ENCODE assay signal across 8 mouse cellular contexts in the genomic region with DNA sequence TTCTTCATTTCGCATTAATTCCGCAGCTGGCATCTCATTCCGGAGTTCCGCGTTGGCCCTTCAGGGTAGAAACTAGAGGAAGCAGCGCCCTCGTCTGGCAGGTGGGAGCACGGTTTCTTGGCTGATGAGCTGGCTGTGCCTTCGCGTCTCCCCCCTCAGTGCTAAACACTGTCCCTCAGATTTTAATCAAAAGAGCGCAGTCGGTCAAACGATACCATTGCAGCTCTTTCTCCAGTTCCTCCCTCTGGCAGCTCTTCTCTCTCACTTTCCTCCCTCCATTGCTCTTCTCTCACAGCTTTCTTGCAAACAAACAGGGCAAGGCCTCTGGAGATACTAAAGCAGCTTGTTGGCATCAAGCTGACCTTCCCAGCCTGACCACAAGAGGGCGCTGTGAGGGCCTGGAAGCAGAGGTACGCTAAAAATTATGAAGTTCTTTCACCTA. TPM values are rescaled to one million over a fixed set of nuclear protein-coding genes. Genes with fewer than 3 reads are reported as not detected.
DNase-seq lines count a peak whose midpoint lies in the region; ATAC-seq and TF ChIP-seq lines count a peak whose summit lies in the region.

No protein-coding gene starts in this region.

- H3K9me3 ChIP-seq in hindbrain, embryonic 12.5 days (replicated peaks) = no peaks in the 10 kb centered on the region
- no peaks in the 10 kb centered on the region for H3K9me3 ChIP-seq in lung, postnatal 0 days (ENCODE audit: low read length)

- TF ChIP-seq EP300 in lung, postnatal 0 days (IDR thresholded peaks at IDR 0.05) = no peak

- no peaks in the 10 kb centered on the region for H3K36me3 ChIP-seq in hindbrain, embryonic 12.5 days
- H3K36me3 ChIP-seq in lung, postnatal 0 days (ENCODE audit: insufficient read depth, low read length) = no peaks in the 10 kb centered on the region

- no peak overlapping the region for H3K27ac ChIP-seq in hindbrain, embryonic 12.5 days
- H3K27ac ChIP-seq in lung, postnatal 0 days (ENCODE audit: low read length) = no peak overlapping the region

- ATAC-seq in hindbrain, embryonic 12.5 days (ENCODE audit: low FRiP score) = peak; percentile 26; the same call in 1 of the 2 replicates
- peak; percentile 77 for ATAC-seq in lung, postnatal 0 days

- peak; percentile 75 for DNase-seq in NIH3T3 (ENCODE audit: low read depth)
- peak; percentile 90 for DNase-seq in cerebellum, adult 9-11 months
- DNase-seq in frontal cortex, postnatal 10 days (ENCODE audit: low spot score in 2 of 2) = peak; percentile 71 to 88
- peak; percentile 96 for DNase-seq in layer of hippocampus, postnatal 10 days (ENCODE audit: low spot score in 2 of 2)
- peak; percentile 86 for DNase-seq in lung, postnatal 0 days (ENCODE audit: low spot score)
- DNase-seq in ovary, postnatal 14 days (ENCODE audit: low spot score) = peak; percentile 90
- peak; percentile 80 to 93 for DNase-seq in thymus, postnatal 10 days (ENCODE audit: low spot score in 2 of 2)

- no peak overlapping the region for H3K9ac ChIP-seq in hindbrain, embryonic 12.5 days
- H3K9ac ChIP-seq in lung, postnatal 0 days (replicated peaks; ENCODE audit: low read depth) = no peak overlapping the region

- H3K4me2 ChIP-seq in hindbrain, embryonic 12.5 days (replicated peaks) = peak overlapping the region; percentile 41
- H3K4me2 ChIP-seq in lung, postnatal 0 days (replicated peaks; ENCODE audit: low read depth, low read length) = peak overlapping the region; percentile 46

- TF ChIP-seq CTCF in lung, postnatal 0 days (IDR thresholded peaks at IDR 0.05) = peak; percentile 73

- H3K4me3 ChIP-seq in hindbrain, embryonic 12.5 days = peak overlapping the region; percentile 13; the same call in 1 of the 2 replicates
- no peak overlapping the region for H3K4me3 ChIP-seq in lung, postnatal 0 days (ENCODE audit: low read depth, low read length)

- 2% methylated on average over 15 of the region's 15 CpGs for WGBS in hindbrain, embryonic 12.5 days
- WGBS in lung, postnatal 0 days = 0% methylated on average over 15 of the region's 15 CpGs

- H3K27me3 ChIP-seq in hindbrain, embryonic 12.5 days = peaks cover 40% of the 10 kb centered on the region
- 0 out of 2 replicates have a peak, but pooled peaks cover 8% of the 10 kb centered on the region for H3K27me3 ChIP-seq in lung, postnatal 0 days (replicated peaks; ENCODE audit: insufficient read depth, low read length)

- no peaks in the 10 kb centered on the region for H3K4me1 ChIP-seq in hindbrain, embryonic 12.5 days
- no peaks in the 10 kb centered on the region for H3K4me1 ChIP-seq in lung, postnatal 0 days (ENCODE audit: insufficient read depth, low read depth, low read length)

RNA-seq across cellular contexts. Expression of a gene that starts 2.9 kb away (rescaled TPM):
- polyA plus RNA-seq in hindbrain, embryonic 12.5 days (2016; fragmentation: Nextera tagmentation; extraction: Ambion mirVana) = 0.08 TPM in 1 of 2 replicates, not detected in the other
- under 1 TPM in 1 of 2 experiments, not detected in 1; 0.07 TPM for total RNA-seq in layer of hippocampus, postnatal 10 days (2021)
- 0.02 and 0.07 TPM in 2 replicates for polyA plus RNA-seq in lung, postnatal 0 days (2015; fragmentation: Nextera tagmentation; extraction: Ambion mirVana)

RNA-seq across cellular contexts. Expression of a gene that starts 5.4 kb away (rescaled TPM):
- polyA plus RNA-seq in hindbrain, embryonic 12.5 days (2016; fragmentation: Nextera tagmentation; extraction: Ambion mirVana) = 19.5 and 19.6 TPM in 2 replicates
- 10 to 100 TPM; 41.7 to 42.6 TPM for total RNA-seq in layer of hippocampus, postnatal 10 days (2021)
- 10.8 and 11.9 TPM in 2 replicates for polyA plus RNA-seq in lung, postnatal 0 days (2015; fragmentation: Nextera tagmentation; extraction: Ambion mirVana)

RNA-seq across cellular contexts. Expression of a gene that starts 40.2 kb away (rescaled TPM):
- polyA plus RNA-seq in hindbrain, embryonic 12.5 days (2016; fragmentation: Nextera tagmentation; extraction: Ambion mirVana) = 0.67 TPM in 1 of 2 replicates, not detected in the other
- under 1 TPM; 0.54 to 0.96 TPM for total RNA-seq in layer of hippocampus, postnatal 10 days (2021)
- not detected in 2 replicates for polyA plus RNA-seq in lung, postnatal 0 days (2015; fragmentation: Nextera tagmentation; extraction: Ambion mirVana)
